Mouse (Mus musculus): Measurements from ENCODE around the gene Rhbdf1.

Gene Rhbdf1

GRCm38 (mm10) chr11:32190603-32191110 is 31.4 kb downstream of the Rhbdf1 start:
- in situ Hi-C loops (cut with MboI, MseI): no loop called here

GRCm38 (mm10) chr11:32190119-32190518 is 32.0 kb downstream of the Rhbdf1 start:
- in situ Hi-C loops (cut with MboI, MseI): no loop called here

- in situ Hi-C loops (cut with MboI, MseI): no loop called here
These were observed 32.7 kb downstream of the Rhbdf1 start for GRCm38 (mm10) chr11:32189434-32189833.

GRCm38 (mm10) chr11:32188881-32189280 is 33.2 kb downstream of the Rhbdf1 start:
- in situ Hi-C loops (cut with MboI, MseI): no loop called here

GRCm38 (mm10) chr11:32187256-32187655 is 34.8 kb downstream of the Rhbdf1 start:
- in situ Hi-C loops (cut with MboI, MseI): no loop called here

- in situ Hi-C loops (cut with MboI, MseI): no loop called here
These were observed 36.1 kb downstream of the Rhbdf1 start for GRCm38 (mm10) chr11:32186031-32186430.

- in situ Hi-C loops (cut with MboI, MseI): no loop called here
These were observed 37.6 kb downstream of the Rhbdf1 start for GRCm38 (mm10) chr11:32184469-32184868.

GRCm38 (mm10) chr11:32181973-32182868 is 39.9 kb downstream of the Rhbdf1 start:
- in situ Hi-C loops (cut with MboI, MseI): no loop called here

- in situ Hi-C loops (cut with MboI, MseI): no loop called here
These were observed 40.9 kb downstream of the Rhbdf1 start for GRCm38 (mm10) chr11:32181246-32181645.

- in situ Hi-C loops (cut with MboI, MseI): no loop called here
These were observed 43.6 kb downstream of the Rhbdf1 start for GRCm38 (mm10) chr11:32178506-32178905.

GRCm38 (mm10) chr11:32166683-32167082 is 55.4 kb downstream of the Rhbdf1 start:
- in situ Hi-C loops (cut with MboI, MseI): no loop called here

GRCm38 (mm10) chr11:32161922-32162804 is 59.9 kb downstream of the Rhbdf1 start:
- in situ Hi-C loops (cut with MboI, MseI): no loop called here

- in situ Hi-C loops (cut with MboI, MseI): no loop called here
These were observed 60.6 kb downstream of the Rhbdf1 start for GRCm38 (mm10) chr11:32161500-32161899.

- in situ Hi-C loops (cut with MboI, MseI): no loop called here
These were observed 61.8 kb downstream of the Rhbdf1 start for GRCm38 (mm10) chr11:32160341-32160740.

All from T-helper 2 cell (primary cell).